Mouse (Mus musculus) myocyte (in vitro differentiated cells): Measurements from ENCODE around the gene 1110002E22Rik.

Source experiments
- CEBPB ChIP-seq: IDR thresholded peaks from 2 replicates; pipeline ENCODE4 v1.6.1; 2011; ENCODE audit warnings: mild to moderate bottlenecking, moderate library complexity; ENCODE audit not compliant: poor library complexity, insufficient read depth, severe bottlenecking
- E2F4 ChIP-seq: IDR thresholded peaks from one replicate; pipeline ENCODE4 v1.6.1; 2011; ENCODE audit warnings: mild to moderate bottlenecking, control low read depth, moderate library complexity; ENCODE audit not compliant: insufficient read depth
- MAX ChIP-seq: IDR thresholded peaks from one replicate; pipeline ENCODE4 v1.6.1; 2011; ENCODE audit warnings: low read depth, mild to moderate bottlenecking, control low read depth
- MYOD1 ChIP-seq, 3 experiments: IDR thresholded peaks; one replicate each; pipeline ENCODE4 v1.6.1; 2011; ENCODE audit warnings: control low read depth in 2 of 3, low read depth in 2 of 3, mild to moderate bottlenecking in 2 of 3, moderate library complexity in 1 of 3; ENCODE audit not compliant: insufficient read length in 2 of 3, control insufficient read depth in 1 of 3
- MYOG ChIP-seq, 3 experiments: IDR thresholded peaks; one replicate each; pipeline ENCODE4 v1.6.1; 2011; ENCODE audit warnings: control low read depth in 2 of 3, low read depth in 2 of 3, mild to moderate bottlenecking in 2 of 3; ENCODE audit not compliant: insufficient read length in 2 of 3, control insufficient read depth in 1 of 3, insufficient read depth in 1 of 3
- POLR2A ChIP-seq: IDR thresholded peaks from one replicate; pipeline ENCODE4 v1.6.1; 2011; ENCODE audit warnings: low read depth, mild to moderate bottlenecking, control low read depth, moderate library complexity; ENCODE audit not compliant: insufficient read length
- REST ChIP-seq: IDR thresholded peaks from one replicate; pipeline ENCODE4 v1.6.1; 2011; ENCODE audit warnings: mild to moderate bottlenecking, control low read depth, moderate library complexity; ENCODE audit not compliant: insufficient read depth, insufficient read length
- SRF ChIP-seq: IDR thresholded peaks from one replicate; pipeline ENCODE4 v1.6.1; 2011; ENCODE audit warnings: low read depth; ENCODE audit not compliant: control insufficient read depth, insufficient read length
- TCF12 ChIP-seq: IDR thresholded peaks from one replicate; pipeline ENCODE4 v1.6.1; 2011; ENCODE audit warnings: mild to moderate bottlenecking, control low read depth; ENCODE audit not compliant: poor library complexity, insufficient read depth, severe bottlenecking
- TCF3 ChIP-seq: IDR thresholded peaks from one replicate; pipeline ENCODE4 v1.6.1; 2011; ENCODE audit warnings: low read depth, control low read depth; ENCODE audit not compliant: insufficient read length

DNA sequence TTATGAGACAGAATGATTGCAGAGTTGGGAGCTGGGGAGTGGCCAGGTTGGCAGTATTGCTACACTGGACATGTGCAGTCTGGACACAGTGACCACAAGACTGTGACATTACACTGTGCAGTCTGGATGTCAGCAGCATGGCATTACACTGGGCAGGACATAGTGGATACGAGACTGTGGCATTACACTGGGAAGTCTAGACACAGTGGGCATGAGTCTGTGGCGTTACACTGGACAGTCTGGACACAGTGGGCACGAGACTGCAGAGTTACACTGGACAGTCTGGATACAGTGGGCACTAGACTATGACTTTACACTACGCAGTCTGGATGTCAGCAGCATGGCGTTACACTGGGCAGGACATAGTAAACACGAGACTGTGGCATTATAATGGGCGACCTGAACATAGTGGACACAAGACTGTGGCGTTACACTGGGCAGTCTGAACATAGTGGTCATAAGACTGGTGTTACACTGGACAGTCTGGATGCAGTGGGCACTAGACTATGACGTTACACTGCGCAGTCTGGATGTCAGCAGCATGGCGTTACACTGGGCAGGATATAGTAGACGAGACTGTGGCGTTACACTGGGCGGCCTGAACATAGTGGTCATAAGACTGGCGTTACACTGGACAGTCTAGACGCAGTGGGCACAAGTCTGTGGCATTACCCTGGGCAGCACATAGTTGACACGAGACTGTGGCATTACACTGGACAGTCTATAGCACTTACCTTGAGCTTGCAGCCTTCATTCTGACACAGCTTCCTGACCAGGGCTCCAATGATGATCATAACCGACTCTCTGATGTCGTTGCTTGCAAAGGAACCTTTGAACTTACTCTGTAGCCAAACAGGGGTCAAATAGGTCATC, 46.3 kb downstream of the 1110002E22Rik start:
- TF ChIP-seq MYOG (IDR thresholded peaks at IDR 0.05; ENCODE audit: control insufficient read depth in 1 of 3, insufficient read depth in 1 of 3, insufficient read length in 2 of 3, low read depth in 2 of 3), result no peak
- TF ChIP-seq CEBPB, result no peak
- TF ChIP-seq POLR2A, result no peak
- no peak for TF ChIP-seq MAX
- TF ChIP-seq TCF12, result no peak
- no peak for TF ChIP-seq SRF
- no peak for TF ChIP-seq TCF3
- TF ChIP-seq E2F4, result no peak
- TF ChIP-seq REST, result no peak
- TF ChIP-seq MYOD1 (IDR thresholded peaks at IDR 0.05; ENCODE audit: control insufficient read depth in 1 of 3, insufficient read length in 2 of 3, low read depth in 2 of 3), result no peak
